Mouse (Mus musculus) frontal cortex, postnatal 25 days (tissue): ENCODE measurements around the gene Snx7.

ENCODE experiments used
- DNase-seq, 2 experiments: peaks; one replicate each; pipeline ENCODE4 v3.0.0; 2022; ENCODE audit warnings: low spot score in 2 of 2

Gene Snx7

DNA sequence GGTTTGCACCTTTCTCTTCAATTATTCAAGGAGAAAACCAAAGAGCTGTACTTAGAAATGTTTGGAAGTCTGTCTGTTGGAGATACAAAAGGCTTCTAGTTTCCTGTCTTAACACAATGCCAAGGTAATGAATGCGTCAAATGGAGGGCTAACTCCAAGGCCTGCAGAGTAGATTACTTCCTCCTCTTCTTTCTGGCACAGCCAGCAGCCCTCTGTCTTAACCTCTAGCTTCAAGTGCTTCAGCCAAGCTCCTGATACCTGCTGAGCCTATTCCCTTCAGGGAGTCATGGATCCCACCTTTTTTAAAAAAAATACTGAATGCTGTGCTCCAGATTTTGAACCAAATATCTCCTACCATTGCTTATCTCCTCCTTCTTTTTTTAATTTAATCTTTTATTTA is 51.1 kb downstream of the Snx7 start:
- DNase-seq, result no peak

- DNase-seq, result no peak
Measured at GRCm38 (mm10) chr3:117814218-117814617, 54.5 kb downstream of the Snx7 start.

DNA sequence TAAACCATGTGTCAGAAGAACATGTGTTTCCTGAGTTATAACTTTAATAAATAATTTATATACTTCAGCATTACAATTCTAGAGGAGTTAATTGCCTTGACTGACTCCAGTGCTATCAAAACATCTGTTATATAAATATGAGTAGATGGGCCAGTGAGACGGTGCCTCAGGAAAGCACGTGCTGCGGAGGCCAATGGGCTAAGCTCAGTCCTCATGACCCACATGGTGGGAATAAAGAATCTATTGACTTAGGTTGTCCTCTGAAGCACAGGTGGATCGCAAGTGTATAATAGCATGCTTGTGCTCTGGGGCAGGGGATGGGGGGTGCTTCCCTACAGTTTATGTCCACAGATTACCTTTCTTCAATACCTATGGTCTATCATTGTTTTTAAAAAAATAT is 56.6 kb downstream of the Snx7 start:
- DNase-seq, result no peak

GRCm38 (mm10) chr3:117805782-117806181 is 63.0 kb downstream of the Snx7 start:
- DNase-seq, result no peak

DNA sequence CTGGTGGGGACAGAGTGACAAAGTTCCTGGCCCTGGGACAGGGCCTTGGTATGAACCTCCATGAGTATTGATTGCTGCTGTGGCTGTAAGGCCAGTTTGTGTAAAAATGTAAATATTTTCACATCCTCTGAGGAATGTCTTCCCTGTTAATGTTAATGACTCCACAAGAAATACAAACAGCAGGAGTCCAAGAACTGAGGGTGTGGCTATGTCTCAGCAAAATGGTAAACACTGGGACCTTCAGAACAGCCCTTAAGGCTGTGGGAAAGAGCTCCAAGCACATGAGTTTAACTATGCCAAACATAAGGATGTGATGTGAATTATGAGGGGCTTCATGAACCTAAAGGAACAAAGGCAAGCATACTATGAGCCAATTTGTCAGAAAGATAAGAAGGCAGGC is 74.2 kb downstream of the Snx7 start:
- no peak for DNase-seq

- DNase-seq, result no peak
Measured at GRCm38 (mm10) chr3:117791951-117792350, 76.8 kb downstream of the Snx7 start.

DNA sequence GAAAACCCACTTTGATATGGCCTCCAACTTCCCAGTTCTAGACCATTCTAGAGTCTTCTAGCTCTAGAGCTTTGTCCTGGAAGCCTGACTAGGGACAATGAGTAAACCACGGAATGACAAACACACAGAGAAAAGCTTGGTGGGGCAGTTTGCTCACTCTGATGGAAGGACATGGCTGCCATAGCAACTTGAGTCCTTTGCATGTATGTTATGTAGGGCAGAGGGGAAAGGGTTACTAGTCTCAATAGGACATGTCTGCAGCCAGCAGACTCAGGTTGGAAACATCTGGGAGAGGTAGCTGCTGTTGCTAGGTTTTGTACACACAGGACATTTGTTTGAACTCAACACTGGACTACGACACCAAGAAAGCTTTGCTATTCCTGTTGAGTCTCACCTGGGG is 77.5 kb downstream of the Snx7 start:
- DNase-seq, result no peak

- DNase-seq, result peak; percentile 9 to 26
Measured at GRCm38 (mm10) chr3:117788800-117789693, 79.7 kb downstream of the Snx7 start.

GRCm38 (mm10) chr3:117787247-117787646 is 81.5 kb downstream of the Snx7 start:
- no peak for DNase-seq

DNA sequence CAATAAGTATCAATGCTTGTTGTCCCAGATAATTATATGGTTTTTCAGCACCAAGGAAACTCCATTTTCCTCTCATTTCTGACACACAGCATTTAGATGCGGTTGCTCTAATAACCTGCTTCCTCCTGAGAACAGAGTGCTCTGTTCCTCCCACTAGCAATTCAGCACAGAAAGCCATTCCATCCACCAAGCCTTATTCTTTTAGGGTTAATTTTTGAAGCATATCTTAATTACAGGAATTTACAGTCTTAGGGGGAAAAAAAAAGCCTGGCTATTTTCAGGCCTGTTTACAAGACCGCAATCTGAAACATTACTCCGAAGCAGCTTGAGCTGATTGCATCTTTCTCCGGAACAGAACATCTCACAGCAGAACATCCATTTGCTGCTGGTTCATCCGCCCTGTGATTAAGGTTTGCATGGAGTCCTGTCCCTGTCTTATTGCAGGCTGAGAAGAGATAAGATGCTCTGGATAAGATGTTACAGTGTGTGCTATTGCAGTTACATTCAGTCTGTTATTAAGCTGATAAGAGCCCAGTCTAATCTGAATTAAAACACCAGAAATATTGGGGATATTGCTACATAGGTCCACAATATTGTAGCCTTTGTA is 116.5 kb downstream of the Snx7 start:
- DNase-seq, result no peak

DNA sequence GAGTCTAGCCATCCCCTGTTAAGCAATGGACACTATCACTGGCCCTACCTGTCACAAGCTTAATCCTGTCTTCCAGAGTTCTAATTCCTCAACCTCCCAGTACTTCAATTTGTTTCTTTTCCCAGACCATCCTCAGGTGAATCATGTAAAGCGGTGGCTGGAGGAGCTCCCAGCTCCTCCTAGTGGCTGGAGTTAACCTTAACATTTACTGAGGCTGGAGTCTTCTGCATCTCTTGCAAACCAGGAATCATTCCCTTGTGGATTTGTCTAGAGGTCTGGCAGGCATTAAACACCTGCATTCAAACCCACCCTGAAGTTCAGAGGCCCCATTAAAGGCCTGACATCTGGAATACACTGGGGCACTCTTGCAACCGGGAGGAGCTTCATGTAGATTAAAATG is 117.1 kb downstream of the Snx7 start:
- DNase-seq, result no peak

- no peak for DNase-seq
Measured at GRCm38 (mm10) chr3:117749256-117749655, 119.5 kb downstream of the Snx7 start.

- DNase-seq, result no peak
Measured at GRCm38 (mm10) chr3:117739760-117740159, 129.0 kb downstream of the Snx7 start.

- no peak for DNase-seq
Measured at GRCm38 (mm10) chr3:117732661-117733060, 136.1 kb downstream of the Snx7 start.
